Comparison of ENCODE assay signal across 1 mouse cellular context in the genomic region with DNA sequence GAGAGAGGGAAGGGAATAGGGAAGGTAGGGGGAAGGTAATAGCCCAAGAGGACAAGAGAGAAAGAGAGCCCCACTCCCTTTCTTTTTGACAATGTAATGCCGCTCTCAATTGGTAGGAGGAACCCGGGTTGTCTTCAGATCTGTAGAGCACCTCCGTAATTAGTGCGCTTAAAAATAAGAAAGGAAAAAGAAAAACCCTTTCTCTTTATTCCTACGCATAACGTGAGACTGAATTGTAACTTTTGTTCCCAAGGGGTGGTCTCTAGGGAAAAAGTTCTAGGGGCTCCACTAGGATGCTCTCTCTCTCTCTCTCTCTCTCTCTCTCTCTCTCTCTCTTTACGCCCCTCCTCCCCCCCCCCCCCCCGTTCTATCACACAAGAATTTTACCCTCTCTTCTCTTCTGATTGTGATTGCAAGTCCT.
A peak's percentile ranks its signal among the peaks of the same experiment; 100 is the strongest.
TF ChIP-seq lines count a peak whose summit lies in the region.

No protein-coding gene starts in this region.

TF ChIP-seq in MEL, 35 proteins besides CTCF, POLR2A, EP300 and RAD21 (continued from another document):
- TF ChIP-seq MAX (IDR thresholded peaks at IDR 0.05; ENCODE audit: low read length) = 0 out of 2 replicates have a peak, but pooled peaks have one; percentile 46
- no peak for TF ChIP-seq USF1 (IDR thresholded peaks at IDR 0.05; ENCODE audit: low read depth, low read length)
TF ChIP-seq in MEL: peak in this region for 5.
